Mouse (Mus musculus): ENCODE results near the gene Fchsd2. TPM values are rescaled to one million over a fixed set of nuclear protein-coding genes. Genes with fewer than 3 reads are reported as not detected.
A peak's percentile ranks its signal among the peaks of the same experiment; 100 is the strongest.

Fchsd2 gene
- polyA plus RNA-seq, 1 experiment, result 53.0 TPM

DNA sequence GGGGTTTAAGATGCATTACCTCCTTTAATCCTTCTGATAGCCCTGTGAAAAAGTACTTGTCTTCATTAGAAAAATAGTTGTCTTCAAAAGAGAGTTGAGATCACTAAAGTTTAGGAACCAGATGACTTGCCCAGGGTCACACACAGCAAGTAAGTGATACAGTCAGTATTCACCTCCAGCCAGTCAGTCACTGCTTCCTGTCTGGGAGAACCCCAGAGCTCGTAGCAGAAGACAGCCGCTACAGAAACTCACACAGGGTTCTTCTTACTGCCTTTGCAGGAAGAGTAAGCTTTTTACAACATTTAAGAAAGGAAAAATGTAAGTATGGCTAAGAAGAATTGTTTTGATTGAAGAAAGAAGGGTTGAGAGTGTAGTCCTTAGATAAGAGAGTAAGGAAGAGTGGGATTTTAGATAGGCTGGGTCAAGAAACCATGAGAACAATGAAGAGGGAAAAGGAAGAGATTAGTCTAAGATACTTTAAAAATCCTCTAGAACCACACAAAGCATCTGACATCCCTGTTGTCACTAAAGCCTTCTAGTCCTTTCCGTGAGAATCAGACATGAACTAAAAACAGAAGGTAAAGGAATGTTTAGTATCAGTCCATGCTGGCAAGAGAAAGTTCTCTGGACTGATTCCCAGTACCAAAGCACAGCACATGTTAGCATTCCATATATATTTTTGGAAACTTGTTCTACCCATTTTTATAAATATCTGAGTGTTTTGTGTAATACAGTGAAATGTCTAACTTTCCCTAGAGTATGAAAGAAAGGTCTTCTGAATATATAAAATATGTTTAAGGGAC lies 175.0 kb downstream of the Fchsd2 start:
- no peaks in the 10 kb centered on the region for H3K4me1 ChIP-seq (ENCODE audit: control insufficient read depth, insufficient read depth, low read length)
- TF ChIP-seq CTCF (IDR thresholded peaks at IDR 0.05; ENCODE audit: low read depth, low read length), result no peak
- TF ChIP-seq POLR2A (IDR thresholded peaks at IDR 0.05; ENCODE audit: borderline replicate concordance, low read depth, low read length), result no peak
- H3K4me3 ChIP-seq (ENCODE audit: insufficient read depth, low read length), result no peak overlapping the region
- no peak overlapping the region for H3K27ac ChIP-seq (ENCODE audit: insufficient read depth, low read depth, low read length)

DNA sequence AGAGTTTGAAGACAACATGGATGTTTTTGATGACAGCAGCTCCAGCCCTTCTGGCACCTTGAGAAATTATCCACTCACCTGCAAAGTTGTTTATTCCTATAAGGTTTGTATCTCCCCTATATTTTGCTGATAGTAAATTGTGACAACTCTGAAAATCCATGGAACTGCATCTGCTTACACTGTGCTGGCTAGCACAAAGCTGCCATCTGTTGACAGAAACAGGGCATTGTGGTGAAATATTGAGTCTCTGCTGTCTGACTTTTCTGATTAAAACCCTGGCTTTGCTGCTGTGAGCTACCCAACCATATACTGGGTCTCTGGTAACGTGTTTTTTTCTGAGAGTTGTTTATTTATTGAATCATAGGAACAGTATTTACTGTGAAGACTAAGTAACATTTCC lies 178.9 kb downstream of the Fchsd2 start:
- TF ChIP-seq POLR2A (IDR thresholded peaks at IDR 0.05; ENCODE audit: borderline replicate concordance, low read depth, low read length) (no peak), CTCF (IDR thresholded peaks at IDR 0.05; ENCODE audit: low read depth, low read length) (no peak)
- H3K27ac ChIP-seq (ENCODE audit: insufficient read depth, low read depth, low read length), result no peak overlapping the region
- H3K4me1 ChIP-seq (ENCODE audit: control insufficient read depth, insufficient read depth, low read length), result no peaks in the 10 kb centered on the region

DNA sequence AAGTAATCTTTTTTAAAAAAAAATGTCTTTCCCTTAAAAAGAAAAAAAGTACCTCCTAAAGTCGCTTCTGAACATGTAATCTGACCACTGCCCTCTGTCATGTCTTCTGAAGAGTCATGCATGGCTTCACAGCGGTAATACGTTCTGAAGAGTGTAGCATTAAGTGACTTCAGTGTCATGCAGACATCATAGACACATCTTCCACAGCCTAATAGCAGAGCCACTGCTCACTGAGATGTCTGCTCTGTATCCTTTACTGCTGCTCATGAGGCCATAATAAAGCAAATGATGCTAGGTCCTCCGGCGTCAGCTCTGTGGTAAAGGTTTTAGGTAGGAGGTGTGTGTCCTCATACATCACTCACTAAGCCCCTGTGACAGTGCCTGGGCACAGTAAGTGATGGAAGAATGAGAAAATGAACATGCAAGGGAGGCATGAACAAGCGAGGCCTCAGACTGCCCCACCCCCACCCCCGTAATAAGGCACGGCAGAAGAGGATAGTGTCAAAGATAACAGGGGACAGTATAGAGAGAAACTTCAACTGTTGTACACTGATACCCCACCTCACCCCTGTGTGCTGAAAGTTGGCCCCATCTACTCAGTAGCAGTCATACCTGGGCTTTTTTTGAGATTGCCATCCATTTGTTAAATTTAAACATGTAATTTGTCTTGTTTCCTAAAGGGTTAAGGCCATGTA lies 179.9 kb downstream of the Fchsd2 start:
- Histone ChIP-seq H3K27ac (ENCODE audit: insufficient read depth, low read depth, low read length) (no peak overlapping the region), H3K4me1 (ENCODE audit: control insufficient read depth, insufficient read depth, low read length) (no peaks in the 10 kb centered on the region), H3K4me3 (ENCODE audit: insufficient read depth, low read length) (no peak overlapping the region)
- TF ChIP-seq POLR2A (IDR thresholded peaks at IDR 0.05; ENCODE audit: borderline replicate concordance, low read depth, low read length) (no peak), CTCF (IDR thresholded peaks at IDR 0.05; ENCODE audit: low read depth, low read length) (no peak)

More for the DNA sequence above, 178.9 kb downstream of the Fchsd2 start:
- no peak overlapping the region for H3K4me3 ChIP-seq (ENCODE audit: insufficient read depth, low read length)

DNA sequence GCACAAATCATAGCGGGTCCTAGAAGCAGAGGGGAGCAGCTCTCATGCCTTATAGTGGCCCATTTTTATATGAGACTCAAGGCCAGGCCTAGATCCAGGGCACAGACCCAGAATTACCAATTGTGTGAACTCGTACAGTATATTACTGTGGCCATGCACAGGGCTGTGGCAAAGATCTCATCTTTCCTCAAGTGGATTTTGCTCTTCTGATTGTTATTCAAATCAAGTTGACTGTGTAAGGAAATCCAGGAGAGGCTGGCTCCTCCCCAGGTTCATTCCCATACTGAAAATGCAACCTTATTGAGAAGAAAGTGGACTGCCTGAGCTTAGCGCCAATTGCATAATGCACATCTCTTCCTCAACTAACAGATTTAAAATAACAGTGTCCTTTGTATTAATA lies 190.1 kb downstream of the Fchsd2 start:
- Histone ChIP-seq H3K4me3 (ENCODE audit: insufficient read depth, low read length) (no peak overlapping the region), H3K27ac (ENCODE audit: insufficient read depth, low read depth, low read length) (no peak overlapping the region), H3K4me1 (ENCODE audit: control insufficient read depth, insufficient read depth, low read length) (peaks cover 10% of the 10 kb centered on the region)
- TF ChIP-seq CTCF (IDR thresholded peaks at IDR 0.05; ENCODE audit: low read depth, low read length) (no peak), POLR2A (IDR thresholded peaks at IDR 0.05; ENCODE audit: borderline replicate concordance, low read depth, low read length) (no peak)

DNA sequence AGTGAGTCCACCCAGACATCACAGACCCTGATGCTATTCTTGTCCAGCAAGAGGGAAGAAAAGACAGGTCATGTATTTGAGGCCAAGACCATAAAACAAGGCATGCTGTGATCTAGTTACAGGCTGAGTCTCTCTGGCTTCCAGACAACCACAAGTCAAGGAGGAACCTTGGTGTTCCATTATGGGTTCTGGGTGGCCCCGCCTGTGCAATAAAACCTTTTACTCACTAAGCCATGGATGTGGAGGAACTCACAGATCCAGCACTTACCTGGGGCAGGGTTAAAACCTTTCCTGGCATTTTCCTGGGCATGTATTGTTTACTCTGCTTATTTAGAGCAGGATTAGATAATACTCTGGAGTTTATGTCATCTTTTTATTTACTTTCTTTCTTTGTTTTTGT lies 191.8 kb downstream of the Fchsd2 start:
- no peak overlapping the region for H3K4me3 ChIP-seq (ENCODE audit: insufficient read depth, low read length)
- TF ChIP-seq CTCF (IDR thresholded peaks at IDR 0.05; ENCODE audit: low read depth, low read length), result no peak
- no peak for TF ChIP-seq POLR2A (IDR thresholded peaks at IDR 0.05; ENCODE audit: borderline replicate concordance, low read depth, low read length)
- H3K4me1 ChIP-seq (ENCODE audit: control insufficient read depth, insufficient read depth, low read length), result peaks cover 10% of the 10 kb centered on the region
- H3K27ac ChIP-seq (ENCODE audit: insufficient read depth, low read depth, low read length), result 0 out of 2 replicates have a peak overlapping the region, but pooled peaks have one; percentile 47

DNA sequence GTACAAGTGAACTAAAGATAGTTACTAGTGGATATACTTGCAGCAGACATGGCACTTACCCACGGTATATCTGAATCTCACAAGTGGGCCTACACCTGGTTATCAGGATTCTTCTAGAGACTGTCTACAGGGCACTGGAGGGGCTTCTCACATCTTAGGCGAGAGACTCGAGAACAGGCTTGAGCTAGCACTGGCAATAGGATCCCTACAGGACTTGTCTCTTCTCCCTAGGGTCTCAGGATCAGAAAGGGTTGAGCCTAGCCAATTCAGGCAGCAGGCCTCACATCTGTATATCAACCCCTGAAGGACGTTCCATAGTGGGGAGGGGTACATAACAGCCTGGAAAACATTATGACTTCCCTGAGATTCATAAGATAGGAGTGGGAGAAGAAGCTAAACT lies 194.2 kb downstream of the Fchsd2 start:
- TF ChIP-seq POLR2A (IDR thresholded peaks at IDR 0.05; ENCODE audit: borderline replicate concordance, low read depth, low read length) (no peak), CTCF (IDR thresholded peaks at IDR 0.05; ENCODE audit: low read depth, low read length) (no peak)
- Histone ChIP-seq H3K4me1 (ENCODE audit: control insufficient read depth, insufficient read depth, low read length) (peaks cover 10% of the 10 kb centered on the region), H3K27ac (ENCODE audit: insufficient read depth, low read depth, low read length) (no peak overlapping the region), H3K4me3 (ENCODE audit: insufficient read depth, low read length) (no peak overlapping the region)

DNA sequence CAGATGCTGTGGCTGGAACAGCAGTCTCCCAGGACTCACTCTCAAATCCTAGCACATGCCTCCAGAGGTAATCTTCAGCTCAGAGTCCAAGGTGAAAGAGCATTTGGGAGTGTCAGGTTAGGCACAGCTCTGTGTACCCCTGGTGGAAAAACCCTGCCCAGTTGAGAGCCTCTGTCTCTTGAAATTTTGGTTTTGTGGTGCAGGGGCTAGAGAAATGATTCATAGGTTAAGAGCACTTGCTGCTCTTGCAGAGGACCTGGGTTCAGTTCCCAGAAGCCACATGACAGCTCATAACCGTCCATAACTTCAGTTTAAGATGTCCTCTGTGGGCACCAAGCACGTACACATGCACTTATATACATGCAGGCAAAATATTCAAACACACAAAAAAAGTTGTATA lies 195.2 kb downstream of the Fchsd2 start:
- Histone ChIP-seq H3K4me1 (ENCODE audit: control insufficient read depth, insufficient read depth, low read length) (peaks cover 10% of the 10 kb centered on the region), H3K27ac (ENCODE audit: insufficient read depth, low read depth, low read length) (no peak overlapping the region), H3K4me3 (ENCODE audit: insufficient read depth, low read length) (no peak overlapping the region)
- TF ChIP-seq CTCF (IDR thresholded peaks at IDR 0.05; ENCODE audit: low read depth, low read length) (no peak), POLR2A (IDR thresholded peaks at IDR 0.05; ENCODE audit: borderline replicate concordance, low read depth, low read length) (no peak)

DNA sequence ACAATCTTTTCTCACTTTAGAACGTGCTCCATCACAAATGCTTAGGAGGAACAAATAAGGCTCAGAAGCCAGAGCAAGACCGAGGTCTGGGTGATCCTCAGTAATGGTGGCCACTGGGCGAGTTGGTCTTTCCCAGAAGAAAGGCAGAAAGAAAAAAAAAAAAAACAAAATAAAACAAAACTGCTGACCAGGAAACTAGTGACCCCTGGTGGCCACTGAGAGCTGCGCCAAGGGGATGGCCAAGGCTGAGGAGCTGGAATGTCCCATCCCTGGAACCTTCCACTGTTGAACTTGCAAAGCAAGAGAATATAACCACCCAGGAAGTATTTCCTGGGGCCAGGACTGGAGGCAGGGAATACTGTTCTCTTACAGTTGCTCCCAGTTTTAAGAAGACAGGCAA lies 195.8 kb downstream of the Fchsd2 start:
- H3K27ac ChIP-seq (ENCODE audit: insufficient read depth, low read depth, low read length), result no peak overlapping the region
- H3K4me1 ChIP-seq (ENCODE audit: control insufficient read depth, insufficient read depth, low read length), result peaks cover 10% of the 10 kb centered on the region
- H3K4me3 ChIP-seq (ENCODE audit: insufficient read depth, low read length), result no peak overlapping the region
- TF ChIP-seq CTCF (IDR thresholded peaks at IDR 0.05; ENCODE audit: low read depth, low read length), result peak; percentile 86
- TF ChIP-seq POLR2A (IDR thresholded peaks at IDR 0.05; ENCODE audit: borderline replicate concordance, low read depth, low read length), result no peak

DNA sequence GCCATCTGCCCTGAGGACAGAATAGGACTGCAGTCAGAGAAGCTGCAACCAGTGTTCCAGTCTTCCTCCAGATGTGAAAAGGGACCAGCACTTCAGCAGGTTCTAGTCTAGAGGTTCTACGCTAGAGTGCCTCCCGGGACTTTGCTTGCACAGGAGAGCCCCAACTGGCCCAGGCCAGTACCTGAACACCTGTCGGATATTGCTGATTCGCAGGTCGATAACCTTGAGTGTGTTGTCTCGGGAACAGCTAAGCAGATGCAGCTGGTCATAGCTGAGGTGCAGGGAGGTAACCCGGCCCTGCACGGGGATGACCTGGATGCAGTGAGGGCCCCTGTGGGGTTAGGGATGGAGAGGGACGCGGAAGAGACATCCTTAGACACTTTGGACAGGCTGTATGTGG lies 197.7 kb downstream of the Fchsd2 start:
- Histone ChIP-seq H3K27ac (ENCODE audit: insufficient read depth, low read depth, low read length) (no peak overlapping the region), H3K4me1 (ENCODE audit: control insufficient read depth, insufficient read depth, low read length) (no peaks in the 10 kb centered on the region; the same call in 1 of the 2 replicates), H3K4me3 (ENCODE audit: insufficient read depth, low read length) (no peak overlapping the region)
- TF ChIP-seq CTCF (IDR thresholded peaks at IDR 0.05; ENCODE audit: low read depth, low read length), result no peak
- TF ChIP-seq POLR2A (IDR thresholded peaks at IDR 0.05; ENCODE audit: borderline replicate concordance, low read depth, low read length), result no peak

DNA sequence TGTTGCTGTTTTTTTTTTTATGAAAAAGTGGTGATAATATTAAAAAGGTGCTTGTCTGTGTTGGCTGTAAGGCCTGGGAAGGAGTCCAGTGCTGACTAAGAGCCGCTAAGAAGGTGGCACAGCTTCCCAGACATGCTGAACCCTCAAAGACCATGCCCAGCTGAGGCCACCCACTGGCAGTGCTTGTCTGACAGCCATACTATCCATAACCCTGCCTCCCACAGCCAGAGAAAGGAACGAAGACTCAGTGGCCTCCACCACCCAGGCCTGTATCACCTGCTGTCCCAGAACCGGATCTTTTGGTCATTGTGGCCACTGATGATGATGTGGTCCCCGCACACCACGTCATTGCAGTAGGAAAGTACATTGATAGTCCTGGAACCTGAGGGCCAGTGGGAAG lies 198.5 kb downstream of the Fchsd2 start:
- no peak overlapping the region for H3K27ac ChIP-seq (ENCODE audit: insufficient read depth, low read depth, low read length)
- TF ChIP-seq CTCF (IDR thresholded peaks at IDR 0.05; ENCODE audit: low read depth, low read length) (no peak), POLR2A (IDR thresholded peaks at IDR 0.05; ENCODE audit: borderline replicate concordance, low read depth, low read length) (no peak)
- no peaks in the 10 kb centered on the region for H3K4me1 ChIP-seq (ENCODE audit: control insufficient read depth, insufficient read depth, low read length)
- H3K4me3 ChIP-seq (ENCODE audit: insufficient read depth, low read length), result no peak overlapping the region

Measured in bone marrow macrophage, adult 2 months (primary cell).